Mouse (Mus musculus): ENCODE results near the gene 1700066M21Rik.

The 1700066M21Rik gene

DNA sequence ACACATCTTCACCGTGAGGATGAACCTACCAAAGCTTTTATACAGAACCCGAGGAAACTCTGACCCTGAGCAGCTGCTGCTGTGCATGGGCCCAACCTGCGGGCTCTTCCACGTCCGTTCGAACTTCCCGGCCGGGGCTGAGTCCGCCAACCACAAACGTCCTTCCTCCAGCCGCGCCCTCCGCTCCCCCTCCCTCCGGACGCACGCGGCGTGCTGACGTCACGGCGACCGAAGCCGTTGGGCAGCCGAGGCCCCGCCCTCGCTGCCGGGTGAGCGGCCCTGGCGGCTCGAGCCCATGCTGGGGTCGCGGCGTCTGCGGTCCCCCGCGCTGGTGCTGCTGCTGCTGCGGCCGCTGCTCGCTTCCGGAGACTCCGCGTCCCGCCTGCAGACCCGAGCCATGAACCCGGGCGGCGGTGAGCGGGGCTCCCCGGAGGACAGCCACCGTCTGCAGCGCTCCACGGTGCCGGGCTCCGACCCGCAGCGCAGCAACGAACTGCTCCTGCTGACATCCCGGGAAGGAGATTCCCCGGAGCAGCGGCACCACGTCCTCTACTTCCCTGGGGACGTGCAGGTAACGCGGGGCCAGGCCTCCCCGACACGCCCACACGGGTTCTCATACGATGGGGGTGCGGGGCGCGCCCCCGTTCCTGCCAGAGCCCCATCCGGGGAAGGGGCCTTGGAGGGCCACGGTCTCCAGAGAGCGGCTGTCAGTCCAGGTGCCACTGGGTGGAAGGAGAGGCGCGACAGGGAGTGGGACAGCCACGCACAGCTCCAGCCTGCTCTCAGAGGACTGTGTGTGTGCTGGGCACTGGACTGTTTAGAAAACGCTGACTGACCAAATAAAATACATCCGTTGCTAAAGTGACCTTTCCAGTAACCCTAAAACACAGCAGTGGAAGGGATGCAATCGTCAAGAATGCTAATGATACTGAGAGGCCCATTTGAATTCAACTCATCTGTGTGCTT lies at the start of gene 1700066M21Rik:
Gene 1700066M21Rik, plus strand, starts transcription at position 245 of the 966 bp plus-strand sequence.
- DNase-seq (ENCODE audit: low spot score), result peak; percentile 93

- no peak for DNase-seq (ENCODE audit: low spot score)
Observed at GRCm38 (mm10) chr1:57329285-57330093, 47.9 kb upstream of the 1700066M21Rik start.

- DNase-seq (ENCODE audit: low spot score), result no peak
Observed at GRCm38 (mm10) chr1:57330228-57330627, 47.2 kb upstream of the 1700066M21Rik start.

DNA sequence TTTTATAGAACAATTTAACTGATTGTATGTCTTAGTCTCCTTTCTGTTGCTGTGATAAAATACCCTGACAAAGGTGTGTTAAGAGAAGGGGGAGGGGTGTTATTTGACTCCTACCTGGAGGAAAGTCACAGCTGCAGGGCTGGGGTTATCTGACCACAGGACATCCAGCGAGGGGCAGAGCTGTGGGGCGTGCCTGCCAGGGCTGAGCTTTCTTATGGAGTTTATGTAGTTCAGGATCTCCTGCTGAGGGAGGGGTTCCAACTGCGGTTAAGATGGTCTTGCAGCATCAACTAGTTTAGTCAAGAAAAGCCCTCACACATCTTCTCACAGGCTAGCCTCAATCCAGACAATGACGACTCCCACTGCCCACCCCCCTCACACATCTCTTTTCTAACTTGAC lies 45.4 kb upstream of the 1700066M21Rik start:
- DNase-seq (ENCODE audit: low spot score), result no peak

GRCm38 (mm10) chr1:57333550-57334213 lies 43.7 kb upstream of the 1700066M21Rik start:
- DNase-seq (ENCODE audit: low spot score), result no peak

- no peak for DNase-seq (ENCODE audit: low spot score)
Observed at GRCm38 (mm10) chr1:57335200-57335599, 42.2 kb upstream of the 1700066M21Rik start.

- no peak for DNase-seq (ENCODE audit: low spot score)
Observed at GRCm38 (mm10) chr1:57339156-57339796, 38.1 kb upstream of the 1700066M21Rik start.

GRCm38 (mm10) chr1:57341197-57341596 lies 36.2 kb upstream of the 1700066M21Rik start:
- no peak for DNase-seq (ENCODE audit: low spot score)

GRCm38 (mm10) chr1:57347487-57347886 lies 29.9 kb upstream of the 1700066M21Rik start:
- DNase-seq (ENCODE audit: low spot score), result no peak

GRCm38 (mm10) chr1:57351941-57352340 lies 25.5 kb upstream of the 1700066M21Rik start:
- DNase-seq (ENCODE audit: low spot score), result no peak

- no peak for DNase-seq (ENCODE audit: low spot score)
Observed at GRCm38 (mm10) chr1:57358546-57358945, 18.9 kb upstream of the 1700066M21Rik start.

GRCm38 (mm10) chr1:57367446-57367845 lies 10.0 kb upstream of the 1700066M21Rik start:
- no peak for DNase-seq (ENCODE audit: low spot score)

DNA sequence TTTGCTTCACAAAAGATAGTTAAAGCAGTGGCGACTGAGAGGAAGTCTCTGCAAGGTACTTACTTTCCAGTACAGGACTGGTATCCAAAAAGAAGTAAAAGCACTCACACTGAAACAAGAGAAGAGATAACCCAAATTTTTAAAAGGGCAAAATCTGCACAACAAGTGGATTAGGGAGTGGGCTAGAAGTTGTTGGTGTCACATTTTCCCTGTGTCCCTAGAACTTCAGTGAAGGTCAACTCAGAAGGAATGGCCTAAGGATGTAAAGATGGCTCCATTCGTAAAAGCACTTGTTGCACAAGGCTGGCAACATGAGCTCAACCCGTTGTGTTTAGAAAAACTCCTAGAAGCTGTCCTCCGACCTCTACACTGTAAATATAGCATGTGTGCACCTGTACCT lies 8.3 kb upstream of the 1700066M21Rik start:
- no peak for DNase-seq (ENCODE audit: low spot score)

DNA sequence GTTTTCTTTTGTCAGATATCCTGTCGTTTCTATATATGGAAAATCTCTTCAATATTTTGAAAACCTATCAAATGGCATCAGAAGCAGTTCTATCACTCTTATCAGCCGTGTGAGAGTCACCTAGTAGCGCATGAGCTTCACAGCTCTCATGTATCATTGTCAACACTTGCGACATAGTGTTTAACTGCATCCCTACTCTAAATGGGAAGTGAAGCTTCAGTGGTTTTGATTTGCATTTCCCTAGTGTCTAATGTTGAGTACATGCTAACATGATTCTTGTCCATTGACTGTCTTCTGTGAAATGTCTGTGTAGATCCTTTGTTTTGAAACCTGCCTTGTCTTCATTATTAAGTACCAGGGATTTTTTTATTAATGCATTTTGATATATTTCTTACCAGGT lies 7.0 kb upstream of the 1700066M21Rik start:
- no peak for DNase-seq (ENCODE audit: low spot score)

GRCm38 (mm10) chr1:57375276-57375675 lies 2.1 kb upstream of the 1700066M21Rik start:
- DNase-seq (ENCODE audit: low spot score), result no peak

DNA sequence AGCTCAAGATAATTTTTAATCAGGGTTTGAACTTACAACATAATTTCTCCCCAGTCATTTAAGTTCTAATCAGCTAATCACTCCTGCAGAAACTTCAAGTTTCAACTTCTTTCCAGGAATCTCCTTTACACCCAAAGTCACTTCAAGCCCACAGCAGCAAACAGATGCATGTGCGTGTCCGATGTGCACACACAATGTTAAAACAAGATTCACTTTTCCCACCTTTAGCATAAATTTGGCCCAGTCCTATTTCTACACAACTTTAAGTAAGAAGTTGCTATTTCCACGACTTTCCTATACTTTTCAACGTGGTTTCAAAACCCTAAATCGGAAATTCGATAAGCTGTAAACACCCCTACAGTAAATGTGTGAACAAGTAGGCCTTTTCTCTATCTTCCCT lies 614 bp upstream of the 1700066M21Rik start:
- DNase-seq (ENCODE audit: low spot score), result no peak

DNA sequence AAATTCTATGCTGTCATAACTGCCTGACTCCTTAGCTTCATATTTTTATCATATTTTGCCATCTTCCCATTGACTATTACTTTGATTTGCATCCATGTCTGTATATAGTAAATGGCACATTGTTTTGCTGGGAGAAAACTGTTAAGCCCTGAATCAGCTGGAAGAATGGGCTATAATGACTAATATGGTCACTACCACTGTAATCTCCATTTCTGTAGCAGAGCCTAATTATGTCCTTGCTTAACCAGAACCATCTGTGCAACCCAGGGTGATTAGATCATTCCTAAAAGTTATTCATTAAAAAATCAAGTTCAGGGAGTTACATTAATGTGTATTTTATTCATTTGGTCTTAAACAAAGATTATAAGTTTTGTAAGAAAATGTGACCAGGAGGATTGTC lies 9.1 kb downstream of the 1700066M21Rik start:
- DNase-seq (ENCODE audit: low spot score), result no peak

DNA sequence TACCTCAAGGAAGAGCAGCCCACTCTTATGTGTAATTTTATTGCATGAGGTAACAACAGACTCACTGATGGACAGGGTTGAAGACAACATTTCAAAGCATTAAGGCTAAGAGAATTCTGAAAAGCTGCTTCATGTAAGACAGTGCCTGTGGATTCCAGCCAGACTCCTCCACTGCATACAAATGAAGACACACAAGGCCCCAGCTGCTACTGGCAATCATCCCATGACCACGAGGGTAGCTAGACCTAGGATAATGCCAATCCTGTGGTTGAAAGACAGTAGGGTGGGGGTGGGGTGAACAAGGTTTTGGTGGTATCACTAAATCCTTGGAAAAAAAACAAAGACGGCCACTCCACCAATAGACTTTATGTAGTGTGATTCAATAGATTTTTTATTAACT lies 10.5 kb downstream of the 1700066M21Rik start:
- no peak for DNase-seq (ENCODE audit: low spot score)

GRCm38 (mm10) chr1:57388402-57389155 lies 11.2 kb downstream of the 1700066M21Rik start:
- no peak for DNase-seq (ENCODE audit: low spot score)

DNA sequence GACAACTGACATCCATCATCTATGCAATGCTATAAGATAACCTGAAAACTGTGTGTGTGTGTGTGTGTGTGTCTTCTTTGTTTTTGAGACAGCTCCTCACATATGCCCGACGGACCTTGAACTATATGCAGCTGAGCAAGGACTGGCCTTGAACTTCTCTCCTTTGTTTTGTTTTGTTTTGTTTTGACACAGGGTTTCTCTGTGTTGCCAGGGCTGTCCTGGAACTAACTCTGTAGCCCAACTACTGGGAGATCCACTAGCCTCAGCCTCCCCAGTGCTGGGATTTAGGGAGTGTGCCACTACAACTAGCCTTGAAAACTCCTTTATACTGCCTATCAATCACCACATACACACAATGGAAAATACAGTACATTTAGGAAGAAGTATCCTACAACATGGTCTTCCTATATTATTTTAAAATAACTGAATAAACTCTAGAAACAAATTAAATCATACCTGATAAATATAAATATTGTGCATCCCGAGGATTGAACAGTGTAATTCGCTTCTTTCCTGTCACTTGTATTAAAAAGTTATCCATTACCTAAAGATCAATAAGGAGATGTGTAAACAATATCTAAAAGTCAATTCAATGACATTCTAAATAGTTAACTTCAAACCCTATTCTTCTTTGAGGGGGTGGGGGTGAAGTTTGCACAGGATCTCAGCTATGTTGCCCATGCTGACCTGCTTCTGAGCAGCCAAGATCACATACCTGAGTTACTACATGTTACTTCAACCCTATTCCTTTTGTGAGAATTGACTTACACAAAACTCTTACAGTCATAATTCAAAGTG lies 13.8 kb downstream of the 1700066M21Rik start:
- no peak for DNase-seq (ENCODE audit: low spot score)
